Mouse (Mus musculus) neural tube, embryonic 13.5 days (tissue): ENCODE results near the gene Stxbp3. TPM values are rescaled to one million over a fixed set of nuclear protein-coding genes. Genes with fewer than 3 reads are reported as not detected.
"Not testable (repeated sequence)": the region's sequence is repeated elsewhere in the genome, so short reads cannot be mapped to it uniquely, and the experiment has no call there.

Experiments
- ATAC-seq: fragments of 200-750 bp; cut with Nextera tagmentation; 2 replicates; pipeline ENCODE4 v1.8.0; 2017; ENCODE audit warnings: low read depth, mild to moderate bottlenecking, moderate TSS enrichment, moderate library complexity
- H3K27ac ChIP-seq: fragments of 300-500 bp; sonication (generic); replicated peaks from 2 replicates; pipeline ENCODE4 v1.5.1; 2015; ENCODE audit warnings: moderate library complexity, mild to moderate bottlenecking, inconsistent platforms
- H3K27me3 ChIP-seq: fragments of 300-500 bp; sonication (generic); 2 replicates; pipeline ENCODE4 v1.6.1; 2015; ENCODE audit warnings: mild to moderate bottlenecking, inconsistent platforms
- H3K36me3 ChIP-seq: fragments of 300-500 bp; sonication (generic); 2 replicates; pipeline ENCODE4 v1.6.1; 2015; ENCODE audit warnings: mild to moderate bottlenecking, inconsistent platforms
- H3K4me1 ChIP-seq: fragments of 300-500 bp; sonication (generic); replicated peaks from 2 replicates; pipeline ENCODE4 v1.6.1; 2015; ENCODE audit warnings: inconsistent platforms
- H3K4me2 ChIP-seq: fragments of 300-500 bp; sonication (generic); 2 replicates; pipeline ENCODE4 v1.6.1; 2015; ENCODE audit warnings: inconsistent platforms, mild to moderate bottlenecking, moderate library complexity
- H3K4me3 ChIP-seq: fragments of 300-500 bp; sonication (generic); 2 replicates; pipeline ENCODE4 v1.5.1; 2015; ENCODE audit warnings: mild to moderate bottlenecking, inconsistent platforms
- H3K9ac ChIP-seq: fragments of 300-500 bp; sonication (generic); 2 replicates; pipeline ENCODE4 v1.6.1; 2015; ENCODE audit warnings: moderate library complexity, mild to moderate bottlenecking, inconsistent platforms
- H3K9me3 ChIP-seq: fragments of 300-500 bp; sonication (generic); 2 replicates; pipeline ENCODE4 v1.6.1; 2016; ENCODE audit warnings: inconsistent platforms
- WGBS: fragments of 180-500 bp; shearing (Covaris S2); methylation state at CpG from one replicate; pipeline ENCODE4 v1.1.7; 2015; 5-methylcytosine and 5-hydroxymethylcytosine counted together
- polyA plus RNA-seq: library from polyadenylated mRNA; unstranded; fragments of >200 nt; fragmentation: Nextera tagmentation; extraction: Ambion mirVana; gene quantifications from 2 replicates; pipeline ENCODE4 v1.2.1, GENCODE M21; 2015

Gene Stxbp3
- polyA plus RNA-seq, result 15.9 and 19.2 TPM in 2 replicates

GRCm38 (mm10) chr3:108840000-108840715 lies at the start of gene Stxbp3:
Gene Stxbp3, minus strand, starts transcription at chr3:108840526.
- WGBS, result under 1% methylated on average over 56 of the region's 56 CpGs
- H3K9me3 ChIP-seq, result no peaks in the 10 kb centered on the region
- peaks cover 20% of the 10 kb centered on the region for H3K4me1 ChIP-seq
- H3K4me3 ChIP-seq, result peak within 1 kb of the TSS; percentile 75
- peak; percentile 97 for ATAC-seq
- H3K27ac ChIP-seq, result peak within 1 kb of the TSS; percentile 71
- H3K27me3 ChIP-seq, result no peaks in the 10 kb centered on the region
- peak within 1 kb of the TSS; percentile 76 for H3K9ac ChIP-seq
- H3K4me2 ChIP-seq, result peak within 1 kb of the TSS; percentile 77
- H3K36me3 ChIP-seq, result no peaks in the 10 kb centered on the region

GRCm38 (mm10) chr3:108889908-108890307 lies 49.6 kb upstream of the Stxbp3 start, which contains the start of gene Fndc7:
Gene Fndc7, minus strand, starts transcription at chr3:108890008.
- no peak for ATAC-seq
- H3K4me3 ChIP-seq, result no peak within 1 kb of the TSS
- no peaks in the 10 kb centered on the region for H3K36me3 ChIP-seq
- 97% methylated on average over 1 of the region's 1 CpGs for WGBS
- H3K4me2 ChIP-seq, result no peak within 1 kb of the TSS
- no peak within 1 kb of the TSS for H3K9ac ChIP-seq
- no peak within 1 kb of the TSS for H3K27ac ChIP-seq
- no peaks in the 10 kb centered on the region for H3K9me3 ChIP-seq
- H3K4me1 ChIP-seq, result peaks cover 13% of the 10 kb centered on the region
- H3K27me3 ChIP-seq, result no peaks in the 10 kb centered on the region

- no peak for ATAC-seq
- H3K36me3 ChIP-seq, result no peaks in the 10 kb centered on the region
- H3K9me3 ChIP-seq, result no peaks in the 10 kb centered on the region
- no peaks in the 10 kb centered on the region for H3K27me3 ChIP-seq
- no peak overlapping the region for H3K4me3 ChIP-seq
- H3K27ac ChIP-seq, result no peak overlapping the region
- WGBS, result 94% methylated on average over 3 of the region's 3 CpGs
- no peak overlapping the region for H3K4me2 ChIP-seq
- peaks cover 21% of the 10 kb centered on the region for H3K4me1 ChIP-seq
- no peak overlapping the region for H3K9ac ChIP-seq
These were observed 47.3 kb upstream of the Stxbp3 start for GRCm38 (mm10) chr3:108887618-108887975.

GRCm38 (mm10) chr3:108886934-108887617 lies 46.8 kb upstream of the Stxbp3 start:
- no peak overlapping the region for H3K9ac ChIP-seq
- 71% methylated on average over 12 of the region's 12 CpGs for WGBS
- no peak for ATAC-seq
- H3K27me3 ChIP-seq, result no peaks in the 10 kb centered on the region
- no peak overlapping the region for H3K4me2 ChIP-seq
- H3K27ac ChIP-seq, result no peak overlapping the region
- H3K9me3 ChIP-seq, result no peaks in the 10 kb centered on the region
- no peaks in the 10 kb centered on the region for H3K36me3 ChIP-seq
- peaks cover 21% of the 10 kb centered on the region for H3K4me1 ChIP-seq
- H3K4me3 ChIP-seq, result no peak overlapping the region

GRCm38 (mm10) chr3:108885686-108886530 lies 45.6 kb upstream of the Stxbp3 start:
- H3K27ac ChIP-seq, result 0 out of 2 replicates have a peak overlapping the region, but pooled peaks have one; percentile 28
- no peak overlapping the region for H3K4me3 ChIP-seq
- 42% methylated on average over 9 of the region's 9 CpGs for WGBS
- peaks cover 32% of the 10 kb centered on the region for H3K4me1 ChIP-seq
- H3K36me3 ChIP-seq, result no peaks in the 10 kb centered on the region
- no peak; the same call in 1 of the 2 replicates for ATAC-seq
- H3K27me3 ChIP-seq, result no peaks in the 10 kb centered on the region
- no peaks in the 10 kb centered on the region for H3K9me3 ChIP-seq
- no peak overlapping the region for H3K9ac ChIP-seq
- no peak overlapping the region for H3K4me2 ChIP-seq

- Histone ChIP-seq H3K4me3 (no peak overlapping the region), H3K36me3 (no peaks in the 10 kb centered on the region), H3K4me2 (no peak overlapping the region), H3K27ac (peak overlapping the region; percentile 52), H3K4me1 (peaks cover 37% of the 10 kb centered on the region), H3K9ac (no peak overlapping the region), H3K27me3 (no peaks in the 10 kb centered on the region), H3K9me3 (no peaks in the 10 kb centered on the region)
- ATAC-seq, result no peak
- WGBS, result 37% methylated on average over 8 of the region's 8 CpGs
These were observed 44.5 kb upstream of the Stxbp3 start for GRCm38 (mm10) chr3:108884706-108885289.

- WGBS, result 90% methylated on average over 2 of the region's 2 CpGs
- no peaks in the 10 kb centered on the region for H3K36me3 ChIP-seq
- no peak overlapping the region for H3K4me3 ChIP-seq
- no peaks in the 10 kb centered on the region for H3K9me3 ChIP-seq
- H3K27me3 ChIP-seq, result no peaks in the 10 kb centered on the region
- peaks cover 43% of the 10 kb centered on the region for H3K4me1 ChIP-seq
- no peak for ATAC-seq
- no peak overlapping the region for H3K9ac ChIP-seq
- H3K4me2 ChIP-seq, result no peak overlapping the region
- no peak overlapping the region for H3K27ac ChIP-seq
These were observed 42.7 kb upstream of the Stxbp3 start for GRCm38 (mm10) chr3:108883067-108883466.

GRCm38 (mm10) chr3:108881873-108882272 lies 41.5 kb upstream of the Stxbp3 start:
- H3K36me3 ChIP-seq, ATAC-seq, H3K9me3 ChIP-seq, H3K27ac ChIP-seq, H3K9ac ChIP-seq, H3K4me2 ChIP-seq, H3K27me3 ChIP-seq, H3K4me3 ChIP-seq: not testable (repeated sequence)
- peaks cover 43% of the 10 kb centered on the region for H3K4me1 ChIP-seq
- 11% methylated on average over 4 of the region's 4 CpGs for WGBS

- WGBS, result 48% methylated on average over 28 of the region's 28 CpGs
- H3K9me3 ChIP-seq, result no peaks in the 10 kb centered on the region
- peak; percentile 38; the same call in 1 of the 2 replicates for ATAC-seq
These were observed 40.5 kb upstream of the Stxbp3 start for GRCm38 (mm10) chr3:108880544-108881507.

GRCm38 (mm10) chr3:108879836-108880435 lies 39.6 kb upstream of the Stxbp3 start:
- no peaks in the 10 kb centered on the region for H3K27me3 ChIP-seq
- peaks cover 30% of the 10 kb centered on the region for H3K4me1 ChIP-seq
- no peak overlapping the region for H3K27ac ChIP-seq
- WGBS, result 70% methylated on average over 5 of the region's 5 CpGs
- no peak overlapping the region for H3K4me2 ChIP-seq
- no peak for ATAC-seq
- H3K9ac ChIP-seq, result no peak overlapping the region
- no peaks in the 10 kb centered on the region for H3K36me3 ChIP-seq
- H3K9me3 ChIP-seq, result no peaks in the 10 kb centered on the region
- H3K4me3 ChIP-seq, result no peak overlapping the region

More at GRCm38 (mm10) chr3:108880544-108881507, 40.5 kb upstream of the Stxbp3 start:
- H3K4me1 ChIP-seq, result peaks cover 36% of the 10 kb centered on the region
- no peaks in the 10 kb centered on the region for H3K36me3 ChIP-seq
- no peak overlapping the region for H3K4me3 ChIP-seq
- no peaks in the 10 kb centered on the region for H3K27me3 ChIP-seq
- H3K4me2 ChIP-seq, result peak overlapping the region; percentile 37
- peak overlapping the region; percentile 18; the same call in 1 of the 2 replicates for H3K9ac ChIP-seq
- H3K27ac ChIP-seq, result no peak overlapping the region
